Mouse (Mus musculus): ENCODE results near the gene Kif16b. TPM values are rescaled to one million over a fixed set of nuclear protein-coding genes. Genes with fewer than 3 reads are reported as not detected.

The Kif16b gene
- total and polyA plus RNA-seq, 3 experiments: 10.7 to 32.0 (median 13.0) TPM

Other genes with a start within 250 kb of the Kif16b start
- gene Snrpb2, start 161.5 kb upstream of the Kif16b start, total RNA-seq (2012; rRNA removed): 52.8 and 58.4 TPM in 2 replicates
- 10 to 100 TPM in 1 of 2 experiments, not detected in 1; 60.5 TPM for gene Snrpb2, start 161.5 kb upstream of the Kif16b start, polyA plus RNA-seq (2012; ENCODE audit: insufficient read depth in 1 of 2, insufficient read length in 2 of 2, low read depth in 1 of 2, low replicate concordance in 2 of 2, missing spikeins in 1 of 2)
- gene Otor, start 176.9 kb upstream of the Kif16b start, total RNA-seq (2012; rRNA removed): not detected in 2 replicates
- not detected for gene Otor, start 176.9 kb upstream of the Kif16b start, polyA plus RNA-seq (2012; ENCODE audit: insufficient read depth in 1 of 2, insufficient read length in 2 of 2, low read depth in 1 of 2, low replicate concordance in 2 of 2, missing spikeins in 1 of 2)